Mouse (Mus musculus) kidney, adult 2 months (tissue): ENCODE data around the gene Lrrc58.
A peak's percentile ranks its signal among the peaks of the same experiment; 100 is the strongest.

ENCODE experiments used
- CTCF ChIP-seq: fragments of 200-500 bp; conservative IDR thresholded peaks from 2 replicates; pipeline ENCODE4 v1.5.1; 2011; ENCODE audit warnings: low read depth, mild to moderate bottlenecking, control low read depth, low read length, moderate library complexity, mixed read lengths; ENCODE audit not compliant: insufficient read depth, insufficient read length
- POLR2A ChIP-seq: fragments of 200-500 bp; IDR thresholded peaks from one replicate; pipeline ENCODE4 v1.6.1; 2011; ENCODE audit warnings: low read depth, low read length, control low read depth

DNA sequence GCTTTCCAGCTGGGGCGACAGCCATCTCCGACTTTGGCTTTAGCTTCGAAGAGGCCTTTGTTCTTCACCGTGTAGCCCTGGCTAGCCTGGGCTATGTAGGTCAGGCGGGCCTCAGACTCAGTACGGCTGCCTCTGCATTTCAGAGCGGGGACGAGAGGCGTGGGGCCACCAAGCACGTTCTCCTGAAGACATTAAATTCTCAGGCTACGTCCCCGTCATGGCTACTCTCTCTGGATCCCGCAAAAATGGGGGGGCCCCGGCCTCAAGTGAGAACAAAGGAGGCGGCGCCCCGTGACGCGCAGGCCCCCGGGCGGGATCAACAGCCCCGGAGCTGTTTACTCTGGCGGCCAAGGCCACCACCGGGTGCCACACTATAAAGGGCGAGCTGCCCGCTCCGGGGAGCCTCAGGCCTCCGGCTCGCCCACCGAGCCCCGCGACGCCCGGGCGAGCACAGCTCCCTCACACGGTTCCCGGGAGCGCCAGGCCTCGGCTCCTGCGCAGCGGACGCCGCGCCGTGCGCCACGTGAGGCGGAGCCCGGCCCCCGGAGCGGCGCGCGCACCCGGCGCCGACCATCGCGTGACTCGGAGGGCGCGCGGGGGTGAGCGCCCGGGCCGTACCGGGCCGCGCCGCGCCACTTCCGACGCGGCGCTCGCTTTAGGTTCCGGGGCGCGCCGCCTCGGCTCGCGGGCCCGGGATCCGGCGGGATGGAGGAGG is at the start of gene Lrrc58:
- TF ChIP-seq CTCF (no peak), POLR2A (peak; percentile 2)
